Mouse (Mus musculus): ENCODE data around the gene Acsl3. TPM values are rescaled to one million over a fixed set of nuclear protein-coding genes. Genes with fewer than 3 reads are reported as not detected.

Gene Acsl3
- total RNA-seq, 2 experiments from 2014 or later: 160 to 175 TPM

- no peak for DNase-seq (ENCODE audit: low spot score in 2 of 2)
Observed at GRCm38 (mm10) chr1:78734261-78735000, 76.8 kb downstream of the Acsl3 start.

DNA sequence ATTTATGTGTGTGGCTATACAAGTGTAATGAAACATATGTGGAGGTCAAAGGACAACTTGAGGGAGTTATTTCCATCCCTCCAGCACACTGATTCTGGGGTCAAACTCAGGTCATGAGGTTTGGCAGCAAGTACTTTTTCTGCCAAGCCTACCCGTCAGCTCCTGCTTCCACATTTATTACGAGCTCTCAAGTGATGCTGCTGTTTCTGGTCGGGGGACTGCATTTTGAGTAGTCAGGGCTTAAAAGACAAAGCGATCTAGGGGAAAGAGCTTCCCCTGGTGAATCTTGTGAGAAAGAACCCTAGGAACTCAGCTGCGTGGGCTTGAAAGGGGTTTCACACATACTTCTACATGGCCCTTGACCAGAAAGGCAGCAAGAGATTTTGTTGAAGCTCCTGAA lies 80.0 kb downstream of the Acsl3 start:
- no peak for DNase-seq (ENCODE audit: low spot score in 2 of 2)

DNA sequence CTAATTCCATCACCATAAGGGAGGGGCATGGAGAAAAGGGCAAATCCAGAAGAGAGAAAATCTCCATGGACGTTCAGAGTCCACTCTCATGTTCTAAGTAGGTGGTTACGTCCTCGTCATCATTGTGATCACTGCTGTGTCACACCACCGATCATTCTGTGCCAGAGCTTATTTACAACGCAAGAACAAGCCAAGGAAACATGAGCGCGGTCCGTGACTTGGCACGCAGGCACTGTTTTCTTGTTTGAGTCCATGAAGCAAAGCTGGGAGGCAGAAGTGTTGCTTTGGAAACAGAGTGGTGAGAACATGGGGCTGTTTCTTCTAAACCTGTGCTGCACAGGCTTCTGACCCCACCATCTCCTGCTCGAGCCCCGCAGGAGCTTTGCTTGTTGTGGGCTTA lies 83.1 kb downstream of the Acsl3 start:
- peak in 1 of 2 experiments; percentile 28 for DNase-seq (ENCODE audit: low spot score in 2 of 2)

DNA sequence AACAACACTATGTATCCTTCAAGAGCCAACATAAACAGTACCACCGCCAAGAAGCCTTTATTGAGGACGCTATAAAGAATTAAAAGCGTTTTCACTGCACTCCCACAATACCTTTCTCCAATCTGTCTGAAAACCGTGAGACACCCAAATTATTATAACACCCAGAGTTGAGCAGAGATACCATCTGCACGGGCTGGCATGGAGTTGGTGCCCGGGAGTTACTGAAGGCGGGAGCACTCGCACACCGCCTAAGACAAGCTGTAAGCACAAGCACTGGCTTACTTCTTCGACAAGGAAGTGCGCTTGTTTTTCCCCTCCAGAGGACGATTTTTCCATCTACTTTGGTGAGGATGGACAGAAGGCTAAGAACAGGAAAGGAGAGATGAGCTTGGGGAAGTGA lies 84.6 kb downstream of the Acsl3 start:
- peak; percentile 36 to 61 for DNase-seq (ENCODE audit: low spot score in 2 of 2)

DNA sequence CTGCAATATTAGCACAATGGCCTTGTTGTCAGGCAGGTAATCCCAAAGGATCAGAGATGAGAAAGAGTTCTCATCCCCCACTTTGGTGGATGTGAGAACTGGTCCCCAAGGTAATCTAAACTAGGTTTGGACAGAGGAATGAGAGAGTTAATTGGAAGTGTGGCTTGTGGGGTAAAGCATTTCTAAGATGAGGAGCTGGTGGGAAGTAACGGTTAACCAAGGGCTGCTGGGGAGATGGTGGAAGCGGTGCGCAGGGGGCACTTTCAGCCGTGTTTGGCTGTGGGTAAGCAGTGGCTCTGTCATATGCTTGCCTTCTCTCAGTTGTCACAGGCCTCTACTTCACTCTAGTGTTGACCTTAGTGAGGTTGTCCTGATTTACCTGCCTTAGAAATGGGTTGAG lies 85.7 kb downstream of the Acsl3 start:
- DNase-seq (ENCODE audit: low spot score in 2 of 2): no peak

DNA sequence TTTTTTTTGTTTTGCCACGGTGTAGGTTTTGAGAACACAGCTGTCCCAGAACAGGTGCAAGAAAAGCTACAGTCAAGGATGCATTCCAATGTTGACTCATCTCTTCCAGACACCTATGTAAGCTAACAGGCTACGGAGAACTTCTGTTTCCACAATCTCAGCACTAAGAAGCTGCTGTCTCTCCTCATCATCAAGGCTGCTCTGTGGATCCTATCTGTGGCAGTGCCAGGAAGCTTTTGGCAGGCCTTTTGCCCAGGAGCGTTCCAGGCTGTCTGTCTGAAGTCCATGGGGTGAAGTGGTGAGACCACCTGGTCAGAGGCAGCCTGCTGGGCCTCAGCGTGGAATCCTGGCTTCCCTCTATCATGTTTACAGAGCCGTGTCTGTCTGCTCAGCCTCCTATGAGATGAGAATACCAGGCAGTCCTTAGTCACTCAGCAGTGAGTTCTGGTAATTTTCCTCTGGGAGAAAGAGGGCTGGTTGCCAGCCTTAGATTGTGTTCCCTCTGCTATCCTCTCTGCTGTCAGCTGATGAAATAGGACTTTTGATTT lies 87.7 kb downstream of the Acsl3 start:
- DNase-seq (ENCODE audit: low spot score in 2 of 2): peak; percentile 47 to 70

Other genes with a start within 250 kb of the Acsl3 start
- gene Farsb, start 168.9 kb upstream of the Acsl3 start, total RNA-seq (2021): 10 to 100 TPM; 62.4 to 69.6 TPM
- not detected for gene Mogat1, start 146.8 kb upstream of the Acsl3 start, total RNA-seq (2021)
- gene BC035947, start 145.7 kb upstream of the Acsl3 start, total RNA-seq (2021): 1 to 10 TPM; 1.1 to 1.6 TPM
- gene Utp14b, start 213 bp downstream of the Acsl3 start, total RNA-seq (2021): 10 to 100 TPM; 15.4 to 21.7 TPM
- 1 to 10 TPM; 1.4 to 1.5 TPM for gene Kcne4, start 158.9 kb downstream of the Acsl3 start, total RNA-seq (2021)

All from left cerebral cortex, adult 18-20 months (tissue).